Mouse (Mus musculus) neural tube, embryonic 12.5 days (tissue): ENCODE data around the gene Calcoco2. TPM values are rescaled to one million over a fixed set of nuclear protein-coding genes. Genes with fewer than 3 reads are reported as not detected.
"Not testable (repeated sequence)": the region's sequence is repeated elsewhere in the genome, so short reads cannot be mapped to it uniquely, and the experiment has no call there.

Experiments
- ATAC-seq: fragments of 200-750 bp; cut with Nextera tagmentation; 2 replicates; pipeline ENCODE4 v1.8.0; 2017; ENCODE audit warnings: low read depth, mild to moderate bottlenecking, moderate TSS enrichment, moderate library complexity; ENCODE audit not compliant: low FRiP score
- H3K27ac ChIP-seq: fragments of 300-500 bp; sonication (generic); 2 replicates; pipeline ENCODE4 v1.5.1; 2016
- H3K27me3 ChIP-seq: fragments of 300-500 bp; sonication (generic); replicated peaks from 2 replicates; pipeline ENCODE4 v1.6.1; 2016; ENCODE audit warnings: mild to moderate bottlenecking
- H3K36me3 ChIP-seq: fragments of 300-500 bp; sonication (generic); 2 replicates; pipeline ENCODE4 v1.6.1; 2016; ENCODE audit warnings: mild to moderate bottlenecking
- H3K4me1 ChIP-seq: fragments of 300-500 bp; sonication (generic); 2 replicates; pipeline ENCODE4 v1.6.1; 2016
- H3K4me2 ChIP-seq: fragments of 300-500 bp; sonication (generic); replicated peaks from 2 replicates; pipeline ENCODE4 v1.6.1; 2016; ENCODE audit warnings: mild to moderate bottlenecking
- H3K4me3 ChIP-seq: fragments of 300-500 bp; sonication (generic); 2 replicates; pipeline ENCODE4 v1.5.1; 2016
- H3K9ac ChIP-seq: fragments of 300-500 bp; sonication (generic); 2 replicates; pipeline ENCODE4 v1.6.1; 2016; ENCODE audit warnings: mild to moderate bottlenecking
- H3K9me3 ChIP-seq: fragments of 300-500 bp; sonication (generic); 2 replicates; pipeline ENCODE4 v1.6.1; 2016; ENCODE audit warnings: mild to moderate bottlenecking
- WGBS: fragments of 180-500 bp; shearing (Covaris S2); methylation state at CpG from one replicate; pipeline ENCODE4 v1.1.7; 2016; 5-methylcytosine and 5-hydroxymethylcytosine counted together
- polyA plus RNA-seq: library from polyadenylated mRNA; unstranded; fragments of >200 nt; fragmentation: Nextera tagmentation; extraction: Ambion mirVana; gene quantifications from 2 replicates; pipeline ENCODE4 v1.2.1, GENCODE M21; 2016

Gene Calcoco2
- not detected in 2 replicates for polyA plus RNA-seq

- 46% methylated on average over 14 of the region's 14 CpGs for WGBS
- no peak for ATAC-seq
- Histone ChIP-seq H3K4me3 (no peak within 1 kb of the TSS), H3K36me3 (no peaks in the 10 kb centered on the region), H3K4me1 (no peaks in the 10 kb centered on the region), H3K9me3 (no peaks in the 10 kb centered on the region), H3K27ac (no peak within 1 kb of the TSS), H3K27me3 (no peaks in the 10 kb centered on the region), H3K4me2 (no peak within 1 kb of the TSS), H3K9ac (no peak within 1 kb of the TSS)
These were observed at the start of gene Calcoco2 for GRCm38 (mm10) chr11:96111751-96112150. TSS of gene Calcoco2 (minus strand) at chr11:96111964.

GRCm38 (mm10) chr11:96147471-96147870, 35.7 kb upstream of the Calcoco2 start:
- ATAC-seq, result no peak
- H3K4me1 ChIP-seq, result peaks cover 8% of the 10 kb centered on the region
- no peak overlapping the region for H3K27ac ChIP-seq
- H3K4me3 ChIP-seq, result no peak overlapping the region
- peaks cover 31% of the 10 kb centered on the region for H3K27me3 ChIP-seq
- H3K9ac ChIP-seq, result no peak overlapping the region
- no peaks in the 10 kb centered on the region for H3K36me3 ChIP-seq
- no peaks in the 10 kb centered on the region for H3K9me3 ChIP-seq
- no peak overlapping the region for H3K4me2 ChIP-seq
- WGBS, result 85% methylated on average over 6 of the region's 6 CpGs

- Histone ChIP-seq H3K9ac (peak overlapping the region; percentile 26), H3K27me3 (peaks cover 21% of the 10 kb centered on the region), H3K9me3 (no peaks in the 10 kb centered on the region), H3K4me2 (peak overlapping the region; percentile 51), H3K36me3 (no peaks in the 10 kb centered on the region), H3K4me1 (peaks cover 8% of the 10 kb centered on the region), H3K27ac (no peak overlapping the region), H3K4me3 (peak overlapping the region; percentile 11; the same call in 1 of the 2 replicates)
- ATAC-seq, result no peak
- WGBS, result 3% methylated on average over 15 of the region's 15 CpGs
These were observed 34.0 kb upstream of the Calcoco2 start for GRCm38 (mm10) chr11:96145622-96146270.

GRCm38 (mm10) chr11:96143766-96144165, 32.0 kb upstream of the Calcoco2 start:
- peaks cover 8% of the 10 kb centered on the region for H3K4me1 ChIP-seq
- no peak overlapping the region for H3K4me3 ChIP-seq
- no peak for ATAC-seq
- H3K36me3 ChIP-seq, result no peaks in the 10 kb centered on the region
- no peak overlapping the region for H3K27ac ChIP-seq
- H3K9me3 ChIP-seq, result no peaks in the 10 kb centered on the region
- no peak overlapping the region for H3K4me2 ChIP-seq
- H3K27me3 ChIP-seq, result peaks cover 21% of the 10 kb centered on the region
- no peak overlapping the region for H3K9ac ChIP-seq
- 66% methylated on average over 4 of the region's 4 CpGs for WGBS

- no peak for ATAC-seq
These were observed 29.0 kb upstream of the Calcoco2 start for GRCm38 (mm10) chr11:96140726-96141175.

GRCm38 (mm10) chr11:96135847-96136246, 24.1 kb upstream of the Calcoco2 start:
- H3K9me3 ChIP-seq, result no peaks in the 10 kb centered on the region
- ATAC-seq, result no peak
- H3K4me2 ChIP-seq, result no peak overlapping the region
- H3K27ac ChIP-seq, result no peak overlapping the region
- H3K9ac ChIP-seq, result no peak overlapping the region
- no peaks in the 10 kb centered on the region for H3K36me3 ChIP-seq
- 91% methylated on average over 8 of the region's 8 CpGs for WGBS
- no peak overlapping the region for H3K4me3 ChIP-seq
- peaks cover 3% of the 10 kb centered on the region; the same call in 1 of the 2 replicates for H3K27me3 ChIP-seq
- H3K4me1 ChIP-seq, result peaks cover 7% of the 10 kb centered on the region; the same call in 1 of the 2 replicates

More at GRCm38 (mm10) chr11:96140726-96141175, 29.0 kb upstream of the Calcoco2 start:
- Histone ChIP-seq H3K4me1 (peaks cover 4% of the 10 kb centered on the region; the same call in 1 of the 2 replicates), H3K4me2 (no peak overlapping the region), H3K9me3 (no peaks in the 10 kb centered on the region), H3K4me3 (no peak overlapping the region), H3K9ac (no peak overlapping the region), H3K36me3 (no peaks in the 10 kb centered on the region), H3K27me3 (peaks cover 1% of the 10 kb centered on the region; the same call in 1 of the 2 replicates), H3K27ac (no peak overlapping the region)
- WGBS, result 12% methylated on average over 4 of the region's 4 CpGs

GRCm38 (mm10) chr11:96133239-96133865, 21.6 kb upstream of the Calcoco2 start, which contains the start of gene Ttll6:
TSS of gene Ttll6 (plus strand) at chr11:96133786.
- no peak within 1 kb of the TSS for H3K4me3 ChIP-seq
- H3K9ac ChIP-seq, result no peak within 1 kb of the TSS
- no peaks in the 10 kb centered on the region for H3K9me3 ChIP-seq
- no peak for ATAC-seq
- WGBS, result 24% methylated on average over 16 of the region's 16 CpGs
- H3K27ac ChIP-seq, result no peak within 1 kb of the TSS
- no peaks in the 10 kb centered on the region for H3K36me3 ChIP-seq
- peaks cover 7% of the 10 kb centered on the region; the same call in 1 of the 2 replicates for H3K4me1 ChIP-seq
- peak within 1 kb of the TSS; percentile 45 for H3K4me2 ChIP-seq
- peaks cover 3% of the 10 kb centered on the region; the same call in 1 of the 2 replicates for H3K27me3 ChIP-seq

- no peaks in the 10 kb centered on the region for H3K9me3 ChIP-seq
- H3K9ac ChIP-seq, result no peak overlapping the region
- H3K27me3 ChIP-seq, result peaks cover 13% of the 10 kb centered on the region
- no peak overlapping the region for H3K4me2 ChIP-seq
- peaks cover 7% of the 10 kb centered on the region; the same call in 1 of the 2 replicates for H3K4me1 ChIP-seq
- ATAC-seq, result no peak
- no peak overlapping the region for H3K4me3 ChIP-seq
- no peaks in the 10 kb centered on the region for H3K36me3 ChIP-seq
- no peak overlapping the region for H3K27ac ChIP-seq
- WGBS, result 56% methylated on average over 10 of the region's 10 CpGs
These were observed 18.8 kb upstream of the Calcoco2 start for GRCm38 (mm10) chr11:96130606-96131005.

GRCm38 (mm10) chr11:96124052-96124914, 12.5 kb upstream of the Calcoco2 start:
- Histone ChIP-seq H3K36me3 (no peaks in the 10 kb centered on the region), H3K4me1 (peaks cover 12% of the 10 kb centered on the region), H3K9me3 (no peaks in the 10 kb centered on the region), H3K9ac (peak overlapping the region; percentile 42; the same call in 1 of the 2 replicates), H3K27ac (no peak overlapping the region), H3K4me3 (peak overlapping the region; percentile 35), H3K4me2 (peak overlapping the region; percentile 72), H3K27me3 (peaks cover 40% of the 10 kb centered on the region)
- WGBS, result 2% methylated on average over 45 of the region's 45 CpGs
- 0 out of 2 replicates have a peak, but pooled peaks have one; percentile 48 for ATAC-seq

GRCm38 (mm10) chr11:96122806-96123205, 11.0 kb upstream of the Calcoco2 start:
- not testable (repeated sequence) for H3K4me3 ChIP-seq, ATAC-seq, H3K36me3 ChIP-seq, H3K27ac ChIP-seq, H3K4me2 ChIP-seq, H3K9me3 ChIP-seq, H3K9ac ChIP-seq
- Histone ChIP-seq H3K4me1 (peaks cover 12% of the 10 kb centered on the region), H3K27me3 (peaks cover 40% of the 10 kb centered on the region)
- 73% methylated on average over 4 of the region's 4 CpGs for WGBS

- no peak overlapping the region for H3K27ac ChIP-seq
- no peaks in the 10 kb centered on the region for H3K36me3 ChIP-seq
- no peak overlapping the region for H3K4me2 ChIP-seq
- H3K9ac ChIP-seq, result no peak overlapping the region
- no peaks in the 10 kb centered on the region for H3K9me3 ChIP-seq
- H3K4me3 ChIP-seq, result no peak overlapping the region
- H3K4me1 ChIP-seq, result peaks cover 6% of the 10 kb centered on the region
- no peak for ATAC-seq
- H3K27me3 ChIP-seq, result peaks cover 20% of the 10 kb centered on the region
- 56% methylated on average over 3 of the region's 3 CpGs for WGBS
These were observed 7.6 kb upstream of the Calcoco2 start for GRCm38 (mm10) chr11:96119401-96119800.

GRCm38 (mm10) chr11:96116925-96117324, 5.2 kb upstream of the Calcoco2 start:
- H3K27me3 ChIP-seq, result not testable (repeated sequence)
- WGBS, result 93% methylated on average over 3 of the region's 3 CpGs

More at GRCm38 (mm10) chr11:96116925-96117324, 5.2 kb upstream of the Calcoco2 start:
- H3K4me3 ChIP-seq, H3K27ac ChIP-seq, H3K4me2 ChIP-seq, ATAC-seq, H3K9me3 ChIP-seq, H3K9ac ChIP-seq, H3K36me3 ChIP-seq, H3K4me1 ChIP-seq: not testable (repeated sequence)
